Mouse (Mus musculus) megakaryocyte, adult 5-6 weeks (primary cell): ENCODE data around the gene Nipa2. TPM values are rescaled to one million over a fixed set of nuclear protein-coding genes. Genes with fewer than 3 reads are reported as not detected.

Source experiments
- ATAC-seq: 2 replicates; pipeline ENCODE4 v1.8.0; 2016; ENCODE audit warnings: mild to moderate bottlenecking, inconsistent platforms; ENCODE audit not compliant: poor library complexity, severe bottlenecking
- total RNA-seq, 2 experiments: library from RNA; stranded (forward) in 1 of 2; stranded (reverse) in 1 of 2; fragments of 153-499, 151-499 nt in 1 of 2; fragments of 221-1000, 200-1000 nt in 1 of 2; gene quantifications; 2 replicates each; pipeline versions ENCODE4 v1.2.3 to v1.2.4; 2015 to 2017

Nipa2 gene
- total RNA-seq (2015) (72.2 and 73.9 TPM in 2 replicates), total RNA-seq (2017) (46.5 and 48.2 TPM in 2 replicates)

GRCm38 (mm10) chr7:55962004-55962908 lies at the start of gene Nipa2:
Nipa2 (minus strand) TSS chr7:55962476.
- ATAC-seq: peak; percentile 96

- no peak for ATAC-seq
These were observed 48.7 kb upstream of the Nipa2 start for GRCm38 (mm10) chr7:56011018-56011333.

- ATAC-seq: no peak
These were observed 48.2 kb upstream of the Nipa2 start for GRCm38 (mm10) chr7:56010318-56011017.

GRCm38 (mm10) chr7:55998997-55999396 lies 36.7 kb upstream of the Nipa2 start:
- ATAC-seq: no peak

- no peak for ATAC-seq
These were observed 32.7 kb upstream of the Nipa2 start for GRCm38 (mm10) chr7:55995013-55995412.

GRCm38 (mm10) chr7:55991858-55992257 lies 29.6 kb upstream of the Nipa2 start:
- ATAC-seq: no peak

- ATAC-seq: no peak
These were observed 28.9 kb upstream of the Nipa2 start for GRCm38 (mm10) chr7:55991129-55991528.

- peak; percentile 99 for ATAC-seq
These were observed 24.4 kb upstream of the Nipa2 start for GRCm38 (mm10) chr7:55986526-55987214.

- no peak for ATAC-seq
These were observed 22.5 kb upstream of the Nipa2 start for GRCm38 (mm10) chr7:55984754-55985153.

- no peak for ATAC-seq
These were observed 20.8 kb upstream of the Nipa2 start for GRCm38 (mm10) chr7:55983107-55983506.

GRCm38 (mm10) chr7:55982010-55982700 lies 19.9 kb upstream of the Nipa2 start:
- no peak for ATAC-seq

- ATAC-seq: no peak
These were observed 19.2 kb upstream of the Nipa2 start for GRCm38 (mm10) chr7:55981511-55981910.

GRCm38 (mm10) chr7:55974429-55974828 lies 12.2 kb upstream of the Nipa2 start:
- no peak for ATAC-seq

GRCm38 (mm10) chr7:55969415-55969814 lies 7.1 kb upstream of the Nipa2 start:
- ATAC-seq: peak; percentile 54

GRCm38 (mm10) chr7:55968258-55968901 lies 6.1 kb upstream of the Nipa2 start:
- ATAC-seq: peak; percentile 93

- ATAC-seq: no peak
These were observed 4.7 kb upstream of the Nipa2 start for GRCm38 (mm10) chr7:55966866-55967460.

- ATAC-seq: no peak
These were observed 1.8 kb downstream of the Nipa2 start for GRCm38 (mm10) chr7:55960506-55960905.

GRCm38 (mm10) chr7:55959801-55960200 lies 2.5 kb downstream of the Nipa2 start:
- no peak for ATAC-seq

- no peak for ATAC-seq
These were observed 4.4 kb downstream of the Nipa2 start for GRCm38 (mm10) chr7:55957916-55958315.

- no peak for ATAC-seq
These were observed 5.1 kb downstream of the Nipa2 start for GRCm38 (mm10) chr7:55957178-55957577.
